Mouse (Mus musculus): ENCODE results near the gene Nfkbib.

- TF ChIP-seq POLR2A (IDR thresholded peaks at IDR 0.05; ENCODE audit: extremely low read depth, insufficient read depth, low read length) (no peak), CTCF (IDR thresholded peaks at IDR 0.05; ENCODE audit: extremely low read depth, insufficient read depth, low read length) (no peak)
Observed at GRCm38 (mm10) chr7:28799994-28800393, 32.7 kb upstream of the Nfkbib start.

Data from cortical plate, adult 2 months (tissue).